Mouse (Mus musculus) embryo, embryonic 11.5 days (tissue): ENCODE results near the gene Stip1.
"Not testable (repeated sequence)": the region's sequence is repeated elsewhere in the genome, so short reads cannot be mapped to it uniquely, and the experiment has no call there.

ENCODE experiments used
- DNase-seq: peaks from one replicate; pipeline ENCODE4 v3.0.0-alpha.2; 2012; ENCODE audit warnings: low read depth, low spot score

Gene Stip1

GRCm38 (mm10) chr19:7064571-7064970, 24.8 kb upstream of the Stip1 start:
- DNase-seq = peak; percentile 78

- DNase-seq = no peak
These were observed 23.1 kb upstream of the Stip1 start for GRCm38 (mm10) chr19:7062916-7063315.

GRCm38 (mm10) chr19:7062110-7062509, 22.3 kb upstream of the Stip1 start:
- no peak for DNase-seq

GRCm38 (mm10) chr19:7058541-7058940, 18.8 kb upstream of the Stip1 start:
- no peak for DNase-seq

- peak; percentile 76 for DNase-seq
These were observed 18.0 kb upstream of the Stip1 start for GRCm38 (mm10) chr19:7057722-7058207.

- no peak for DNase-seq
These were observed 17.5 kb upstream of the Stip1 start for GRCm38 (mm10) chr19:7057126-7057721.

- DNase-seq = no peak
These were observed 16.7 kb upstream of the Stip1 start, which contains the start of gene Macrod1 for GRCm38 (mm10) chr19:7056248-7057087. Macrod1 (plus strand) TSS chr19:7056810.

GRCm38 (mm10) chr19:7055173-7055572, 15.4 kb upstream of the Stip1 start:
- DNase-seq = no peak

- DNase-seq = no peak
These were observed 15.0 kb upstream of the Stip1 start for GRCm38 (mm10) chr19:7054772-7055171.

- not testable (repeated sequence) for DNase-seq
These were observed 13.6 kb upstream of the Stip1 start for GRCm38 (mm10) chr19:7053382-7053781.

- no peak for DNase-seq
These were observed 4.9 kb upstream of the Stip1 start for GRCm38 (mm10) chr19:7044706-7045105.

- DNase-seq = no peak
These were observed 4.5 kb upstream of the Stip1 start for GRCm38 (mm10) chr19:7044279-7044678.

GRCm38 (mm10) chr19:7041171-7041570, 1.4 kb upstream of the Stip1 start:
- no peak for DNase-seq

GRCm38 (mm10) chr19:7040637-7041130, 917 bp upstream of the Stip1 start:
- no peak for DNase-seq

- no peak for DNase-seq
These were observed 563 bp downstream of the Stip1 start for GRCm38 (mm10) chr19:7039088-7039720.

GRCm38 (mm10) chr19:7034006-7034405, 5.8 kb downstream of the Stip1 start:
- DNase-seq = no peak

- DNase-seq = no peak
These were observed 10.2 kb downstream of the Stip1 start for GRCm38 (mm10) chr19:7029531-7029930.

- peak; percentile 23 for DNase-seq
These were observed 19.5 kb downstream of the Stip1 start for GRCm38 (mm10) chr19:7020224-7020641.

GRCm38 (mm10) chr19:7019191-7019590, 20.6 kb downstream of the Stip1 start, which contains the start of gene Fermt3:
Fermt3 (minus strand) TSS chr19:7019469.
- DNase-seq = no peak

GRCm38 (mm10) chr19:7018546-7018945, 21.2 kb downstream of the Stip1 start:
- DNase-seq = no peak

GRCm38 (mm10) chr19:7017541-7018457, 22.0 kb downstream of the Stip1 start:
- DNase-seq = no peak
